Mouse (Mus musculus) G1E (cell line): Measurements from ENCODE around the gene Ankfy1.

Source experiments
- CTCF ChIP-seq: IDR thresholded peaks from 2 replicates; pipeline ENCODE4 v1.5.1; 2012; ENCODE audit warnings: low read depth, low read length, inconsistent platforms, mixed read lengths
- GATA1 ChIP-seq: IDR thresholded peaks from 2 replicates; pipeline ENCODE4 v1.6.1; 2012; ENCODE audit warnings: borderline replicate concordance, low read length, inconsistent platforms, mixed read lengths
- GATA2 ChIP-seq: IDR thresholded peaks from 2 replicates; pipeline ENCODE4 v1.6.1; 2012; ENCODE audit warnings: low read depth, low read length, inconsistent platforms, borderline replicate concordance
- POLR2AphosphoS5 ChIP-seq: IDR thresholded peaks from 2 replicates; pipeline ENCODE4 v1.6.1; 2012; ENCODE audit warnings: low read depth, low read length, inconsistent platforms; ENCODE audit not compliant: insufficient replicate concordance
- TAL1 ChIP-seq: conservative IDR thresholded peaks from 2 replicates; pipeline ENCODE4 v1.6.1; 2012; ENCODE audit warnings: low read depth, low read length, inconsistent platforms, mixed read lengths

GRCm38 (mm10) chr11:72798112-72798511 lies 108.3 kb downstream of the Ankfy1 start:
- TF ChIP-seq POLR2AphosphoS5 (no peak), CTCF (no peak), GATA1 (no peak), TAL1 (no peak), GATA2 (no peak)
